Mouse (Mus musculus): Measurements from ENCODE around the gene Dbp. TPM values are rescaled to one million over a fixed set of nuclear protein-coding genes. Genes with fewer than 3 reads are reported as not detected.

Dbp gene
- polyA plus RNA-seq, 1 experiment: 23.4 TPM

DNA sequence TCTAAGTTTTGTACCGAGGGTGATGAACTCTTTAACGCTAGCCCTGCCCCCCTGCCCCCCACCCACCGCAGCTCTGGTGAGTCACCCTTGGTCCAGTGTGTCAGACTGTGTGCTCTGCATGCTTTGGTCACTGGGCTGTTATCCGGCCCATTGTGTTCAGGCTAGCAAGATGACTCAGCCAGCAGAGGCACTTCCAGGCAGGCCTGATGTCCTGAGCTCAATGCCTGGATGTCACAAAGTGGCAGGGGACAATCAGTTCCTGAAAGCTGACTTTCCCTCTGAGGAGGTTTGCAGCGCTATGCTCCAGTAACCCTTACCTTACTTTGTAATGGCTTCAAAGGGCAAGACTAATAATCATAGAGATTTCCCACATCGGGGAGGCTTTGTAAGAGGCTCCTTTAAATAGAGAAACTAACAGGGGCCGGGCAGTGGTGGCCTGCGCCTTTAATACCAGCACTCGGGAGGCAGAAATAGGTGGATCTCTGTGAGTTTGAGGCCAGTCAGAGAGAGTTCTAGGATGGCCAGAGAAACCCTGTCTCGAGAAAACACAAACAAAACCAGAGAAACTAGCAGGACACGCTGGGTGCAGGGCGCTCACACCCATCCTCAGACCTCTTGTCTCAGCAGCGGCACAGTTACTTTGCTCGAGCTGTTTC lies 24.8 kb upstream of the Dbp start:
- H3K36me3 ChIP-seq (replicated peaks; ENCODE audit: low read length): no peaks in the 10 kb centered on the region
- H3K4me1 ChIP-seq: peaks cover 75% of the 10 kb centered on the region
- H3K27me3 ChIP-seq (replicated peaks): peaks cover 44% of the 10 kb centered on the region
- H3K4me3 ChIP-seq (replicated peaks): peak overlapping the region; percentile 33
- no peaks in the 10 kb centered on the region for H3K9me3 ChIP-seq
- no peak for TF ChIP-seq GATA1 (IDR thresholded peaks at IDR 0.05; ENCODE audit: borderline replicate concordance, low read length)
- no peak for TF ChIP-seq FLI1 (IDR thresholded peaks at IDR 0.05; ENCODE audit: low read length)

DNA sequence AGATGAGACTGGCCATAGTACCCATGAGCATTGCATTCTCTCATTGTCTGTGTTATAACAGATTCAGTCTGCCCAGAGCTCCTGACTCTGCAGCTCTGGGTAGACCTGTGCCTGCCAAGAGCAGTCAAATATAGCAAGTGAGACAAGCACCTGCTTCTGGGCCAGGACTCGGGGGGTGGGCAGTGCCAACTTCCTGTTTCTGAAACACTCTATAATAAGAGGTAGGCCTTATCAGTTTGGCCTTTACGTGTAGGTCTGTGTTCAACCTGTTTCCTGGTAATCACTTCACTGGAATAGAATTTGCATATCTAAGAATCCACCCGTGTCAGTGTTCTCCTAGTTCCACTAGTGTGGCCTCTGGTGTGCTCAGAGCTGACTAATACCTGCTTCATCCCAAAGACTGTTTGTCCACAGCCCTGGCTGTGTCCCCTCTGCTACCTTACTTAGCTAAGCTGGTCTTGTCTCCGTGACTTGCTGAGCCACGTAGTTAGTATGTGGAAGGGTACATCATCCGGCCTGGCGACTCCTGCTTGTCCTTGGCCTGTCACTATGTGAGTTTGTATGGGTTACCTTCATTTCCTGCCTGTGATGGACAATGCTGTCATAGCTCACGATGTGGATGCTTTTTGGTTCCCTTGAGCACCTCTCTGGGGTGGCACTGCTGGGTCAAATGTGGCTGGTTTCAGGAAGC lies 23.7 kb upstream of the Dbp start:
- H3K9me3 ChIP-seq: no peaks in the 10 kb centered on the region
- peaks cover 41% of the 10 kb centered on the region for H3K27me3 ChIP-seq (replicated peaks)
- peak overlapping the region; percentile 39 for H3K4me3 ChIP-seq (replicated peaks)
- TF ChIP-seq FLI1 (IDR thresholded peaks at IDR 0.05; ENCODE audit: low read length) (no peak), GATA1 (IDR thresholded peaks at IDR 0.05; ENCODE audit: borderline replicate concordance, low read length) (no peak)
- peaks cover 83% of the 10 kb centered on the region for H3K4me1 ChIP-seq
- no peaks in the 10 kb centered on the region for H3K36me3 ChIP-seq (replicated peaks; ENCODE audit: low read length)

DNA sequence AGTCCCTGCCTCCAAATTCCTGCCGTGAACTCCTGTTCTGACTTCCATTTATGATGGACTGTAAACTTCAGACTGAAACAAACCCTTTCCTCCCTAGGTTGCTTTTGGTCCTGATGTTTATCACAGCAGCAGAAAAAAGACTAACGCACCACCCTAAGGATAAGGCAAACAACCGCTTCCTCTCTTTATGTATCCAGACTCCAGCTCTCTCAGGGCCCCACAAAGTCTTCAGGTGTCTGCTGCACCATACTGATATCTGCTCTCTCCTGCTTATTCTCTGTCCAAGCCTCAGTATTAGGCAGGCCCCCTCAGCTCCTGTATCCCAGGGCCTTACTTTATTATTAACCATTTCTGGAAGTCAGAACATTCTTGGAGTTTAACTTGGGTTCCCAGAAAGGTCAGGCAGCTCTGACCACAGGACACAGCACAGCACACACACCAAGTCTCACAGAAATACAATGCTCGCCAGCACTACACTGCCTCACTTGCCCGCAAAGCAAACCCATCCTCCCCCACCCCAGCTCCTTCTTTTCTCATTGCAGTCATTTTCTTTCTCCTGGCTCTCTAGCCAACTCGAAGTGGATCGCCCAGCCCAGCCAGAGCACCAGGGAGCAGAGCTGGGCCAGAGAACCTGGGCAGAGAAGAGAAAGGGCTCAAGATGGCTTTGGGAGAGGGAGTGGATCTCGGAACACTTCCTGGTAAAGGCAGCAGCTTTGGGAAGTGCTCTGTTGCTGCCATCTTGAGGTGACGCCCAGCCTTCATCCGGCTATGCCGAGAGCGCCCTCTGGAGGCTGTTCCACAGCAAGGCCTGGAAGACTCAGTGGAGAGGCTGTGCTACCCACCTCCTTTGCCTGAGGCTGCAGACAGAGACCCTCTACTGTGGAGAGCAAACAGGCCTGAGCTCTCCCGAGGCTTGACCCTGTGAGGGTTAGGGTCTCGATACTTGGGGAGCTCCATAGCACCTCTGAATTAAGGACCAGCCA lies 22.5 kb upstream of the Dbp start:
- Histone ChIP-seq H3K27me3 (replicated peaks) (peaks cover 35% of the 10 kb centered on the region), H3K9me3 (no peaks in the 10 kb centered on the region), H3K4me1 (peaks cover 88% of the 10 kb centered on the region), H3K36me3 (replicated peaks; ENCODE audit: low read length) (no peaks in the 10 kb centered on the region), H3K4me3 (replicated peaks) (peak overlapping the region; percentile 82)
- TF ChIP-seq GATA1 (IDR thresholded peaks at IDR 0.05; ENCODE audit: borderline replicate concordance, low read length) (no peak), FLI1 (IDR thresholded peaks at IDR 0.05; ENCODE audit: low read length) (no peak)

DNA sequence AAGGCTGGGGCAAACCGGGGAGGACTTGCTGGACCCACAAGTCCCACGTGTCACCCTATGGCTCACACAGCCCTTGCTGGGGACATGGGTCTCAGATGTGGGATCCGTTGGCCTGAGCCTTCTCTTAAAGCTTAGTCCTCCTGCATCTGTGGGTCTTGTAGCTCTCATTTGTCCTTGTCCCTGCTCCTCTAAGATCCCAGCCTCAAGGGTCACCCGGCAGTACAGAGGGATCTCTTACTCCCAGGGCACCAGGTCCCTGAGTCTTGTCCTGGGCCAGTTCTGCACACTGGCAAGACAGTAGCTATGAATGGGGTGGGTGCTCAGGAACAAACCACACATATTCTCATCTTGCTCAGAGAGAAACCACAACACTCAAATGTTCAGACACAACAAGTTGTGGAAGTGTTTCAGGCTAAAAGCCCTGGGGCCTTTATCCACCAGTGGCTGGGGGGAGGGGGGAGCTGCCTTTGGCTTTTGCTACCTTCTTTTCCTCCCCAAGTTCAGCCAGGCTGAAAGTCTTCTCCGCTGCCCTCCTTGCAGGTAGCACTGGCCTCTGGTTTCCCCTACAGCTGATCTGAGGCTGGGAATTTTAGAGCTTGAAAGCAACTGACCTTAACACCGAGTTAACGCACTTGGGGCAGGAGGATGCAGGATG lies 21.4 kb upstream of the Dbp start, which contains the start of gene Ntn5:
Gene Ntn5 (plus strand): TSS at position 627 of the 655 bp plus-strand sequence.
- no peaks in the 10 kb centered on the region for H3K9me3 ChIP-seq
- peaks cover 25% of the 10 kb centered on the region for H3K27me3 ChIP-seq (replicated peaks)
- no peak within 1 kb of the TSS for H3K4me3 ChIP-seq (replicated peaks)
- TF ChIP-seq GATA1 (IDR thresholded peaks at IDR 0.05; ENCODE audit: borderline replicate concordance, low read length) (no peak), FLI1 (IDR thresholded peaks at IDR 0.05; ENCODE audit: low read length) (no peak)
- H3K36me3 ChIP-seq (replicated peaks; ENCODE audit: low read length): no peaks in the 10 kb centered on the region
- H3K4me1 ChIP-seq: peaks cover 82% of the 10 kb centered on the region

DNA sequence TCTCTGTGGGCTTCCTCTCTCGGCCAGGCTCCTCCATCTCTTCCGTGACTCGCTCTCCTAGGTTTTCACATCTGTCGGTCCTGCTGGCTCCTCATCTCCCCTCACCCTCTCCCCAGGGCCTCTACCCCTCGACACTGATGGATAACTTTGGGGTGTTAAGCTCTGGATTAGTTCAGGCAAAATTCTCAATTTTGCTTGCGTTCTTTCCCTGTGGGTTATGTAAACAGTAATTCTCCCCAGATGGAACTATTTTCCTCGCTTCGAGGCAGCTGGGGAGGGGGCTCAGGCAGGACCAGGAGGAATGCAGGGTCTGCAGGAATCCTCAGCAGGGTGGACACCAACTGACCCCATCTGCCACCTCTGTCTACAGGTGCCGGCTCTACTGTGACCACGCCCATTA lies 19.1 kb upstream of the Dbp start:
- Histone ChIP-seq H3K4me1 (peaks cover 80% of the 10 kb centered on the region), H3K9me3 (no peaks in the 10 kb centered on the region), H3K27me3 (replicated peaks) (peaks cover 31% of the 10 kb centered on the region), H3K36me3 (replicated peaks; ENCODE audit: low read length) (no peaks in the 10 kb centered on the region), H3K4me3 (replicated peaks) (no peak overlapping the region)
- no peak for TF ChIP-seq GATA1 (IDR thresholded peaks at IDR 0.05; ENCODE audit: borderline replicate concordance, low read length)
- no peak for TF ChIP-seq FLI1 (IDR thresholded peaks at IDR 0.05; ENCODE audit: low read length)

DNA sequence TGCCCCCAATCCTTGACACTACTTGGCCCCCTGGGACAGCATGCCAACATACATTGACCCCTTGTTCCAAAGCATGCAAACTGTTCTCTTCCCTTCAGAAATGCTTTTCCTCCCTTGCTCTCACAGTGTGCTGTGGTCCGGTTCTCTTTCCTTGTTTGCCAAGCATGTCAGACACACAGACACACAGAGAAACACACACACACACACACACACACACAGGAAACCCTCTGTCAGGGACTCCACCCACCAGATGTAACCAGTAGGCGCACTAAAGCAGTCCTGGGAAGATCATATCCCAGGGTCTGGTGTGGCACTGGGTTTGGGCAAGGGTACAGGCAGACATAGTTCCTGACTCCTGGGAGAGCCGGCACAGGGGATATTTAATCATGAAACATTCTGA lies 18.0 kb upstream of the Dbp start:
- Histone ChIP-seq H3K4me3 (replicated peaks) (peak overlapping the region; percentile 18), H3K27me3 (replicated peaks) (peaks cover 38% of the 10 kb centered on the region), H3K36me3 (replicated peaks; ENCODE audit: low read length) (no peaks in the 10 kb centered on the region), H3K4me1 (peaks cover 69% of the 10 kb centered on the region), H3K9me3 (no peaks in the 10 kb centered on the region)
- no peak for TF ChIP-seq GATA1 (IDR thresholded peaks at IDR 0.05; ENCODE audit: borderline replicate concordance, low read length)
- no peak for TF ChIP-seq FLI1 (IDR thresholded peaks at IDR 0.05; ENCODE audit: low read length)

DNA sequence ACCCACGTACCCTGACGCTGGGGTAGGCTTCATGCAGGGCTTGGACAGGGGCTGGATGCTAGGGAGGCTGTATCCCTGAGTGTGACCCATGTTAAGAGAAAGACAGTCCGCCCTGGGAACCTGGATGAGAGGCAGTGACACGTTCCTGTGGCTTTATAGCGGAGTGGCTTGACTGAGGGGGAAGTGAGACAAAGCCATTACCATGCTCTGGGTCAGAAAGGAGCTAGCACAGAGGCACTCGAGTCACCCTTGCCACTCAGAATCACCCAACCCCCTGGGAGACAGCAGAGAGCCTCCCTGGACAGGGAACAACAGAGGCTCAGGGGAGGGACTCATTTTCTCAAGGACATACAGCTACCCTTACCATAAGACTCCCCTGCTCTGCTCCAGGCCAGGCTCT lies 15.8 kb upstream of the Dbp start:
- Histone ChIP-seq H3K4me3 (replicated peaks) (no peak overlapping the region), H3K27me3 (replicated peaks) (peaks cover 35% of the 10 kb centered on the region), H3K9me3 (no peaks in the 10 kb centered on the region), H3K4me1 (peaks cover 56% of the 10 kb centered on the region), H3K36me3 (replicated peaks; ENCODE audit: low read length) (no peaks in the 10 kb centered on the region)
- TF ChIP-seq FLI1 (IDR thresholded peaks at IDR 0.05; ENCODE audit: low read length) (no peak), GATA1 (IDR thresholded peaks at IDR 0.05; ENCODE audit: borderline replicate concordance, low read length) (no peak)

DNA sequence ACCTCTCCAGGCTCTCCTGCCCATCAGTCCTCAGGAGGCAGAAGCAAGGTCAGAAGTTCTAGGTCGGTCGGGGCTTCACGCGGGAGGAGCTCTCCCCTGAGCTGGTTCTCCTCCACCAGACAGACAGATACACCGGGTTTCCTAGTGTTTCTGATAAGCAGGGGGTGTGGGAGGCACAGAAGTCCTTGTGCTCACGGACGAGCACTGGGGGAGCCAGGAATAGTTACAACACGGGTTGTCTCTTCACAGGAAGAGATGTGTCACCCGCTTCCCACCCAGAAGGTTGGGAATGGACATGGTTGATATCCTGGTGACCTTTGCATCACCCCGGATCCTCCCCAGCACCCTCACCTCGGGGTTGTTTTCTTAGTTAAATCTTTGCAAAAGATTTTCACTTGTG lies 15.1 kb upstream of the Dbp start:
- H3K27me3 ChIP-seq (replicated peaks): peaks cover 30% of the 10 kb centered on the region
- TF ChIP-seq GATA1 (IDR thresholded peaks at IDR 0.05; ENCODE audit: borderline replicate concordance, low read length) (no peak), FLI1 (IDR thresholded peaks at IDR 0.05; ENCODE audit: low read length) (no peak)
- H3K4me3 ChIP-seq (replicated peaks): no peak overlapping the region
- H3K4me1 ChIP-seq: peaks cover 56% of the 10 kb centered on the region
- no peaks in the 10 kb centered on the region for H3K9me3 ChIP-seq
- no peaks in the 10 kb centered on the region for H3K36me3 ChIP-seq (replicated peaks; ENCODE audit: low read length)

DNA sequence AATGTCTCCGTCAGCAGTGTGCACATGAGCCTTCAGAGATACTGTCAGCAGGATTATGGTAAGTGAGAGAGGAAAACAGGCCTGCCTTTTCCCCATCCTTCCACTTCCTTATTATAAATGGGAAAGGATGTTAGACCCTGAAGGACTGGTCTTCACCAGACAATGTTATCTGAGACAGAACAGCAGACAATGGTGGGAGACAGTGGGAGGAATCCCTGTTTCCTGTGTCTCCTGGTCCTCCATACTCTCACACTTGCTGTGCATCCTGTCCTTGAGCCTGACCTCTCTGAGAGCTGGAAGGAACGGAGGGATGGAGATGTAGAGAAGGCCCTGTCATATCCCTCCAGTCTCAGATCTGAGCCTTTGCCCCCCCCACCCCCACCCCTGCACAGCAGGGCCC lies 12.5 kb upstream of the Dbp start:
- H3K4me1 ChIP-seq: peaks cover 36% of the 10 kb centered on the region
- peaks cover 14% of the 10 kb centered on the region for H3K27me3 ChIP-seq (replicated peaks)
- no peak for TF ChIP-seq FLI1 (IDR thresholded peaks at IDR 0.05; ENCODE audit: low read length)
- no peak for TF ChIP-seq GATA1 (IDR thresholded peaks at IDR 0.05; ENCODE audit: borderline replicate concordance, low read length)
- H3K9me3 ChIP-seq: no peaks in the 10 kb centered on the region
- H3K36me3 ChIP-seq (replicated peaks; ENCODE audit: low read length): no peaks in the 10 kb centered on the region
- no peak overlapping the region for H3K4me3 ChIP-seq (replicated peaks)
